Mouse (Mus musculus) testis, adult 2 months (tissue): ENCODE results near the gene Gnb1l.

ENCODE experiments used
- CTCF ChIP-seq: fragments of 200-500 bp; IDR thresholded peaks from 2 replicates; pipeline ENCODE4 v1.5.1; 2012; ENCODE audit warnings: low read depth, mild to moderate bottlenecking, inconsistent platforms, low read length, moderate library complexity; ENCODE audit not compliant: control insufficient read depth, insufficient read depth, insufficient replicate concordance
- POLR2A ChIP-seq: fragments of 200-500 bp; IDR thresholded peaks from 2 replicates; pipeline ENCODE4 v1.6.1; 2012; ENCODE audit warnings: low read depth, mild to moderate bottlenecking, inconsistent platforms, low read length, moderate library complexity; ENCODE audit not compliant: control insufficient read depth

DNA sequence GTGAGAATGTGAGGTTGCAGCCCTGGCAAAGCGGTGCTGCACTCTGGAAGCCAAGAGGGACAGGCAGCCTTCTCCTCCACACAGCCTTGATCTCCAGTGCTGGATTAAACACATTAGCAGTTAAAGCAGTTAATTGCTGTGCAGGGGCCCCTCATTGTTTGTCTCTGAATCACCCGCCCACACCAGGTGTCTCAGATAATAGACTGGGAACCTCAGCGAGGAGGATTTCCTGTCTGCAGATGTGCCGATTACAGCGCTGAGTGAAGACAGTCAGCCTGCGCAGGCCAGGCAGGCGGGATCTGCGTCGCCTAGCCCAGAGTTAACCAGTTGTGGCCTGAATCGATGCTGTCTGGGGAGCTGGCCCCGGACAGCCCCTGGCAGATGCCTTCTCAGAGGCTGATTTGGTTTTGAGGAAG, 38.5 kb upstream of the Gnb1l start:
- TF ChIP-seq CTCF (no peak), POLR2A (no peak)
